Mouse (Mus musculus) cortical plate, adult 2 months (tissue): ENCODE measurements around the gene Tmem160. TPM values are rescaled to one million over a fixed set of nuclear protein-coding genes. Genes with fewer than 3 reads are reported as not detected.

Experiments used
- H3K27ac ChIP-seq: fragments of 200-500 bp; 2 replicates; pipeline ENCODE4 v1.5.1; 2012; ENCODE audit warnings: low read length, control low read depth, inconsistent platforms; ENCODE audit not compliant: insufficient read depth
- H3K4me1 ChIP-seq: fragments of 200-500 bp; 2 replicates; pipeline ENCODE4 v1.6.1; 2011; ENCODE audit warnings: low read length; ENCODE audit not compliant: control insufficient read depth, insufficient read depth
- H3K4me3 ChIP-seq: fragments of 200-500 bp; 2 replicates; pipeline ENCODE4 v1.5.1; 2011; ENCODE audit warnings: mild to moderate bottlenecking, low read length, control low read depth; ENCODE audit not compliant: insufficient read depth
- CTCF ChIP-seq: fragments of 200-500 bp; IDR thresholded peaks from 2 replicates; pipeline ENCODE4 v1.5.1; 2011; ENCODE audit warnings: mild to moderate bottlenecking, control low read depth, low read length; ENCODE audit not compliant: insufficient read depth; ENCODE audit errors: extremely low read depth
- POLR2A ChIP-seq: fragments of 200-500 bp; IDR thresholded peaks from 2 replicates; pipeline ENCODE4 v1.6.1; 2011; ENCODE audit warnings: mild to moderate bottlenecking, low read length, control low read depth; ENCODE audit not compliant: insufficient read depth; ENCODE audit errors: extremely low read depth
- polyA plus RNA-seq: library from polyadenylated mRNA; depleted of rRNA; stranded (reverse); fragments of >200 nt; gene quantifications from 2 replicates; pipeline ENCODE4 v1.2.3, GENCODE M21; 2012; rRNA removed

Tmem160 gene
- 105 and 115 TPM in 2 replicates for polyA plus RNA-seq

GRCm38 (mm10) chr7:16452587-16453073, at the start of gene Tmem160:
TSS of gene Tmem160 (plus strand) at chr7:16452779.
- peak within 1 kb of the TSS; percentile 64 for H3K4me3 ChIP-seq
- TF ChIP-seq POLR2A (peak; percentile 24; the same call in 1 of the 2 replicates), CTCF (no peak)
- no peak within 1 kb of the TSS for H3K27ac ChIP-seq
- H3K4me1 ChIP-seq, result no peaks in the 10 kb centered on the region

- TF ChIP-seq CTCF (no peak), POLR2A (no peak)
- 0 out of 2 replicates have a peak overlapping the region, but pooled peaks have one; percentile 35 for H3K27ac ChIP-seq
- peak overlapping the region; percentile 95 for H3K4me3 ChIP-seq
- peaks cover 18% of the 10 kb centered on the region for H3K4me1 ChIP-seq
Observed at GRCm38 (mm10) chr7:16402968-16403948, 49.3 kb upstream of the Tmem160 start.

DNA sequence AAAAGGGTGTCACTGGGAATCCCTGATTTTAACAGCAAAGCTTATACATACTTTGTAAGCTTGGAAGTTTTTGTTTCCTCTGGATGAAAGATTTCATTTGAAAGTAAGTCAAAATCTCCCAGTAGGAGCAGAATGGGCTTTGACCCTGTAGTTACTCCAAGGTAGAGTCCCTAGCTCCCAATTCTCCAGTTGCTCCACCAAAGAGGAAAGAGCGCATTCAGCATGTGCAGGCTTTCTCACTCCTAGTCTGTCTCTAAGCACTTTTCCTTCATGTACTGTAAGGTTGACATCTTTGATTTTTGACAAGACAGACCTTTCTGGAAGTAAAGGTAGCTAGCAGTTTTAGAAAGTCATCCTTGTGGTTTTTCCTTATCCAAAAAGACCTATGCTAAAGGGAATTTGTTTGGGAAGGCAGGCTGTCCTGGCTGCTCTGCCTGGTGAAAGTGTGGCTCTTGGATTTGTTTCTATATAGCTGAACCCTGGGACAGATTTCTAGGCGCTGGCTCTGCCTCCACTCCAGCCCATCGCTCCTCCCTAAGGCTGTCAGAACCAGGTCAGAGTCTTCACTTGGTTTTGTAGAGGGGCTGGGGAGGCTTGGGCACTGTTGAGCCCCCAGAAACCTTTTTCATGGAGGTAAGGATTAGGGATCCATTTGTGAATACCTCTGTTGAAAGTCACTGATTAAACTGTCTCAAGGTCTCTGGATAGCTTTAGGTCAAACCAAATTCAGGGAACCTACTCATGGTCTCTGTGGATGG, 48.1 kb upstream of the Tmem160 start:
- Histone ChIP-seq H3K27ac (peak overlapping the region; percentile 55), H3K4me1 (peaks cover 16% of the 10 kb centered on the region), H3K4me3 (no peak overlapping the region; the same call in 1 of the 2 replicates)
- TF ChIP-seq POLR2A, result no peak

DNA sequence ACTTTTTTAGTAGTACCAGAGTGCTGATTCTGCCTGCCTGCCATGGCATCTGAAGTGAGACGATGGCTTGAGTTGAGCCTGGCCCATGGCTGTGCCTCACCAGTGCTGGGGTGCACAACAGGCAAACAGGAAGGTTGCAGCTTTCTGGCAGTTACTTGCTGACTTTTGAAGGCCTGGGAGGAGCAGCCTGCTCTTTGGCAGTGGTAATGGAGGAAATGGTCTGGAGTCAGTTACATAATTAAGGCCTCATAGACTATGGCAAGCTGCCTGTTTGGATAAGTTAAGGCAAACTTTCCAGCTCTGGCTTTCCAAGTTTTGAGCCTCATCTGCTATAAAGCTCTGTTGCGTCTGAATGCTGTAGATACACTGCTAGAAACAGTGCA, 47.5 kb upstream of the Tmem160 start:
- no peak overlapping the region for H3K4me3 ChIP-seq
- TF ChIP-seq POLR2A (no peak), CTCF (no peak)
- peaks cover 16% of the 10 kb centered on the region for H3K4me1 ChIP-seq
- peak overlapping the region; percentile 55 for H3K27ac ChIP-seq

DNA sequence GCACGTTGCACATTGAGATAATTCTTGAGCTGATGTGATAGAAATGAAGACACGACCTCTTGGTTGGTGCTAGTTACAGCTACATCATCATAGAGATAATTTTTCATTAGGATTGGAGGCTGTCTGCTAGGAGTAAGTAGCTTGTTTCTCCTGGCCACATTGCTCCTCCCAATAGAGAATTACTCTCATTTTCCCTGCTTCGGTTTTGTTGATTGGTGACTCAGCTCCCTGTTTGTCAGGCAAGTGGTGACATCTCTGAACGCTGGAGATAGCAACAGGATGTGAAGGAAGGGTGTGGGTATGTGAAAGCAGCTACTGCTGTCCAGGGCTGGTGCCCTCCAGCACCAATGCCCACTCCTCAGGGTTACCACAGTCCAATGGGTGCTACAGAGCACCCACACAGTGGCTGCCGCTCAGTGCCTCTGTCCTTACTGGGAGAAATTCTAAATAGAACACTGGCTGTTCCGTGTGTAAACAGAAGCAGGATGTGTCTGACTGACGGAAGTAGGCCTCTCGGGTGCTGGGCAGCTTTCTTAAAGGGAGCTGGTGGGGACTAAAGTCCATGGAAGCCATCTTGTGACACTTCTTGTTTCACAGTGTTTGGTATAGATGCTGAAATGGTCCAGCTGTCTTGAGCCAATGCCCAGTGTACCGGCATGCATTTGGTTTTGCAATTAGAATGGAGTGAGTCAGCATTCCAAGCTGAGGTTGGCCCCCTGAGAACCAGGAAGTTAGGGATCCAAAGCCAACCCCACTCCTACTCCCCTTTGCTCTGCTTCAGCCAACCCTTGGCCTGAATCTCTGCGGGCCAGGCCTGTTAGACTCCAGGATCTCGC, 46.8 kb upstream of the Tmem160 start:
- TF ChIP-seq CTCF, result no peak
- 0 out of 2 replicates have a peak, but pooled peaks have one; percentile 14 for TF ChIP-seq POLR2A
- Histone ChIP-seq H3K4me1 (peaks cover 16% of the 10 kb centered on the region), H3K27ac (peak overlapping the region; percentile 55), H3K4me3 (no peak overlapping the region)

DNA sequence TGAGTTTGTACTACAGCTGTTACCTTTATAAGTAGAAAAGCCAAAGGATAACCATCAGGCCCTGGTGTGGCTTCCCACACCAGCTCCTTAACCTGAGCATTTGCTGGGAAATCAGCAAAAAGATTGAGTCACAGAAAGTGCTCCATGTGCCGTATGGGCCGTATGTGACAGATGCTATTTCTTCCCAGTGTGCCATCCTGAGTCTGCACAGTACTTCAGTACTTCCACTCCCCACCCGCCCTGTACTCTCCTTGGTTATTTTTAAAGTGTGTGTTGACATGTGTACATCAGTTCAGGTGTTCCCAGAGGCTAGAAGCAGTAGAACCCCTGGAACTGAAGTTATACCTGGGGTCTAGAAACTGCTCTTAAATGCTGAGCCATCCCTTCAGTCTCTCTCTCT, 45.6 kb upstream of the Tmem160 start:
- TF ChIP-seq CTCF (no peak), POLR2A (no peak)
- H3K27ac ChIP-seq, result no peak overlapping the region
- no peak overlapping the region for H3K4me3 ChIP-seq
- H3K4me1 ChIP-seq, result peaks cover 16% of the 10 kb centered on the region

DNA sequence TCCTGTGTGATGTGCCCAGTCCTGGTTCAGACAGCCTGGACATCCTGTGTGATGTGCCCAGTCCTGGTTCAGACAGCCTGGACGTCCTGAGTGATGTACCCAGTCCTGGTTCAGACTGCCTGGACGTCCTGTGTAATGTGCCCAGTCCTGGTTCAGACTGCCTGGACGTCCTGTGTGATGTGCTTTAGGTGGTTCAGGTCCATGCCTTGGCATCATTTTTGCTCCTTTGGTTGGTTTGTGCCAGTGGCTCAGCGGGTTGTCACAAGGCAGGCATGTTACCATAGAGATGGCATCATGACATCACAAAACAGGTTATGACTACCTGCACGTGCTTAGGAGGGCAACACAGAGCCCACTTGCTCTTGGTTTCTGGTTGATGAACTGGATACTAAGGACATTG, 41.5 kb upstream of the Tmem160 start:
- Histone ChIP-seq H3K27ac (no peak overlapping the region), H3K4me3 (no peak overlapping the region), H3K4me1 (peaks cover 3% of the 10 kb centered on the region; the same call in 1 of the 2 replicates)
- TF ChIP-seq CTCF (no peak), POLR2A (no peak)

DNA sequence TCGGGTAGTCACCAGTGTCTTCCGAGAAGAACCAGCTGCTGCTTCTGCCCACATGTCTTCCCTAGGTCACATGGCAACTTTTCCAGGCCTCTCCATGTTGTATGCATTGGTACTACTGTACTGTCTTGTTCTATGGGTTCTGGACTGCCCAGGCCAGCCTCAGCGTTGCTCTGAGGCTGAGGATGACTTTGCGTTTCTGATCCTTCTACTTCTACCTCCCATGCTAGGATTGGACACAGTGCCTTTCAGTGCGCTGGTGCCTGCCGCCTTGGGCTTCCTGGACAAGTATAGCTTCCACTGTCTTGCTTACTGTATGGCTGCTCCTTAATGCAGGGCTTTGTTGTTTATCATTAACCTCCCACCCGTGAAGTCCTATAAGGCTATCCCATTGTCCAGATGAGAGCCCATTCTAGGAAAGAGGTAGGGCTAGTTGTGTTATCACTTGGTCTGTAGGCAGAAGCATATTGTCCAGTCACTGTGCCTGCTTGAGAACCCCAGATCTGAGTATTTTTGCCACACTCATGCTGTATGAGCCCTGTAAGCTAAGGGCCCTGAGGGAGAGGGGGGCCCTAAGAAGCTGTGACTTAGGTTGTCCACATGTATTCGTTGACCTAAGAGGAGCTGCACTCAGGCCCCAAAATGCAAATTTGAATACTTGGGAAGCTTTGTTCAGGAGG, 40.2 kb upstream of the Tmem160 start:
- Histone ChIP-seq H3K27ac (no peak overlapping the region), H3K4me1 (no peaks in the 10 kb centered on the region), H3K4me3 (no peak overlapping the region)
- TF ChIP-seq POLR2A, result no peak

DNA sequence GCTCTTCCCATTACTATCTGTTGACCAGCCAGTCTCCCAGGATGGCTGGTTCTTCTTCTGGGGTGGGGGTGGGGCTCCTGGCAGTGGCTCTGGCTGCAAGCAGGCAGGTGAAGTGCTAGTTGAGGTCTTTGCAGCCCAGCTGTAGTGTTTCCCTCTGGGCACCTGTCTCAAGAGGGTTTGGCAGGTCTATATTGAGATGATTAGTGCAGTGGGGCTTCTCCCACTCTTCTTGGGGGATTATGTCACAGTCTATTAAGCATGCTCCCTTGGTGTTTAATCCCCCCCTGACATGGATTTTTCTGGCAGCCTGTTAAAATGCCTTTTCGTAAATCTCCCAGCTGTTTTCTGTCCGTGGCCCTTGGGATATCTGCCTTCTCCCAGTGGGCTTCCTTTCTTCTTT, 39.6 kb upstream of the Tmem160 start:
- Histone ChIP-seq H3K4me1 (no peaks in the 10 kb centered on the region), H3K4me3 (no peak overlapping the region), H3K27ac (no peak overlapping the region)
- TF ChIP-seq POLR2A (no peak), CTCF (no peak)
